Mouse (Mus musculus) hematopoietic stem cell, adult 5-6 weeks (primary cell): ENCODE data around the gene Olfr1250. TPM values are rescaled to one million over a fixed set of nuclear protein-coding genes. Genes with fewer than 3 reads are reported as not detected.
"Not testable (repeated sequence)": the region's sequence is repeated elsewhere in the genome, so short reads cannot be mapped to it uniquely, and the experiment has no call there.

ENCODE experiments used
- ATAC-seq, 2 experiments: fragments of 125-278 bp in 1 of 2; replicated peaks in 1 of 2; 2 replicates each; pipeline ENCODE4 v1.8.0; 2016 to 2017; ENCODE audit warnings: inconsistent platforms in 2 of 2, mild to moderate bottlenecking in 2 of 2, moderate number of reproducible peaks in 2 of 2, low read depth in 1 of 2, moderate TSS enrichment in 1 of 2; ENCODE audit not compliant: low FRiP score in 2 of 2, poor library complexity in 2 of 2, severe bottlenecking in 2 of 2, insufficient read depth in 1 of 2, low TSS enrichment in 1 of 2
- total RNA-seq: library from RNA; stranded (forward); fragments of 172-1452, 232-1000 nt; gene quantifications from 2 replicates; pipeline ENCODE4 v1.2.3, GENCODE M21; 2017

Olfr1250 gene
- not detected in 2 replicates for total RNA-seq

- ATAC-seq: no peak
These were observed at the start of gene Olfr1250 for GRCm38 (mm10) chr2:89661367-89661766. TSS of gene Olfr1250 (minus strand) at chr2:89661467.

- no peak for ATAC-seq
These were observed 30.7 kb upstream of the Olfr1250 start for GRCm38 (mm10) chr2:89691980-89692379.

- no peak for ATAC-seq
These were observed 10.6 kb upstream of the Olfr1250 start, which contains the start of gene Olfr1251 for GRCm38 (mm10) chr2:89671836-89672235. TSS of gene Olfr1251 (minus strand) at chr2:89671936.

- no peak for ATAC-seq
These were observed 26.4 kb downstream of the Olfr1250 start, which contains the start of gene Olfr1249 for GRCm38 (mm10) chr2:89634883-89635282. TSS of gene Olfr1249 (minus strand) at chr2:89634983.

- not testable (repeated sequence) for ATAC-seq
These were observed 43.1 kb downstream of the Olfr1250 start, which contains the start of gene Olfr1248 for GRCm38 (mm10) chr2:89618145-89618544. TSS of gene Olfr1248 (minus strand) at chr2:89618245.

GRCm38 (mm10) chr2:89614030-89614429 lies 47.2 kb downstream of the Olfr1250 start, which contains the start of gene Olfr1247:
TSS of gene Olfr1247 (minus strand) at chr2:89614130.
- no peak for ATAC-seq

Other genes with a start within 250 kb of the Olfr1250 start
- not detected in 2 replicates for gene Olfr1239, start 241.1 kb downstream of the Olfr1250 start, total RNA-seq
- gene Olfr1240, start 218.5 kb downstream of the Olfr1250 start, total RNA-seq: not detected in 2 replicates
- gene Olfr1241, start 174.3 kb downstream of the Olfr1250 start, total RNA-seq: not detected in 2 replicates
- not detected in 2 replicates for gene Olfr1242, start 163.1 kb downstream of the Olfr1250 start, total RNA-seq
- gene Olfr1243, start 130.0 kb downstream of the Olfr1250 start, total RNA-seq: not detected in 2 replicates
- gene Olfr1245, start 83.0 kb downstream of the Olfr1250 start, total RNA-seq: not detected in 2 replicates
- not detected in 2 replicates for gene Olfr1246, start 68.3 kb downstream of the Olfr1250 start, total RNA-seq
- not detected in 2 replicates for gene Olfr1247, start 47.3 kb downstream of the Olfr1250 start, total RNA-seq
- gene Olfr1248, start 43.2 kb downstream of the Olfr1250 start, total RNA-seq: not detected in 2 replicates
- not detected in 2 replicates for gene Olfr1249, start 26.5 kb downstream of the Olfr1250 start, total RNA-seq
- gene Olfr1251, start 10.5 kb upstream of the Olfr1250 start, total RNA-seq: not detected in 2 replicates
- not detected in 2 replicates for gene Olfr1252, start 63.5 kb upstream of the Olfr1250 start, total RNA-seq
- gene Olfr1253, start 95.6 kb upstream of the Olfr1250 start, total RNA-seq: not detected in 2 replicates
- not detected in 2 replicates for gene Olfr1254, start 132.2 kb upstream of the Olfr1250 start, total RNA-seq
- not detected in 2 replicates for gene Olfr1255, start 150.6 kb upstream of the Olfr1250 start, total RNA-seq
- 0.06 TPM in 1 of 2 replicates, not detected in the other for gene Olfr1256, start 180.1 kb upstream of the Olfr1250 start, total RNA-seq
- not detected in 2 replicates for gene Olfr48, start 186.7 kb upstream of the Olfr1250 start, total RNA-seq
- not detected in 2 replicates for gene Olfr1257, start 217.0 kb upstream of the Olfr1250 start, total RNA-seq